Mouse (Mus musculus) cerebellum, adult 11 months (tissue): Measurements from ENCODE around the gene 4931414P19Rik.
A peak's percentile ranks its signal among the peaks of the same experiment; 100 is the strongest.

Experiments used
- DNase-seq: peaks from one replicate; pipeline ENCODE4 v3.0.0; 2022

Gene 4931414P19Rik

DNA sequence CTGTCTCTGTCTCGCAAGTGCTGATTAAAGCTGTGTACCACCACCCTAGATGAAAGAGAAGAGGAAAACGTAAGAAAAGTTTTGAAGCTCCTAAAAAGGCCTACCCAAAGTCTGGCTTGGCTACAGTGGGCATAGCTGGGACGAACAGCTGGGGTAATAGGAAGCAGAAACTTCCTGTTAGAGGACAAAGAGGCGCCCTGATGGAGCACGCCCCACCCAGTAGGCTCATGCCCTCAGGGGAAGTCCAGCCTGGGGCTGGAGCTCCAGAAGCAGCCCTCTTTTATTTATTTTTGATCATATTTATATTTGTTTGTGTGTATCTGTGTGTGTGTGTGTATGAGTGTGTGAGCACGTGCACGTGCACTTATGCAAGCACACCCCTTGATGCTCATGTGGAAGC lies 26.2 kb downstream of the 4931414P19Rik start:
- no peak for DNase-seq

DNA sequence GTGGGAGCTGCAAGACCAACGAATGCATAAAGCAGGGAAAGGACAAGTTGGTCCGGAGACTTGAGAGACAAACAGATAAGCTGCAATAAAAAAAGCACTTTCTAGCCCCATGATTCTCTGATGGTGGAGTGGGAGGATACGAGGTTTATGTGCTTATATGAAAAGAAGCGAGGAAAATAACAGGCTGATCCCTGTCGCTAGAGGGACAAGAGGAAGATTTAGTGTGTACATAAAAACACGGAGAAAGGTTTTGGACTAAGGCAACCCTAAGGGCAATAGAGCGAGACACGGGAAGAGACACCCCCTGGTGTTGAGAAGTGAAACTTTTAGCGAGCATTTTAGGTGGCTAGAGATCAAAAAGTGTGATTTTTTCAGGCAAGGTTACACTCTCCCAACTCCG lies 27.7 kb downstream of the 4931414P19Rik start:
- no peak for DNase-seq

DNA sequence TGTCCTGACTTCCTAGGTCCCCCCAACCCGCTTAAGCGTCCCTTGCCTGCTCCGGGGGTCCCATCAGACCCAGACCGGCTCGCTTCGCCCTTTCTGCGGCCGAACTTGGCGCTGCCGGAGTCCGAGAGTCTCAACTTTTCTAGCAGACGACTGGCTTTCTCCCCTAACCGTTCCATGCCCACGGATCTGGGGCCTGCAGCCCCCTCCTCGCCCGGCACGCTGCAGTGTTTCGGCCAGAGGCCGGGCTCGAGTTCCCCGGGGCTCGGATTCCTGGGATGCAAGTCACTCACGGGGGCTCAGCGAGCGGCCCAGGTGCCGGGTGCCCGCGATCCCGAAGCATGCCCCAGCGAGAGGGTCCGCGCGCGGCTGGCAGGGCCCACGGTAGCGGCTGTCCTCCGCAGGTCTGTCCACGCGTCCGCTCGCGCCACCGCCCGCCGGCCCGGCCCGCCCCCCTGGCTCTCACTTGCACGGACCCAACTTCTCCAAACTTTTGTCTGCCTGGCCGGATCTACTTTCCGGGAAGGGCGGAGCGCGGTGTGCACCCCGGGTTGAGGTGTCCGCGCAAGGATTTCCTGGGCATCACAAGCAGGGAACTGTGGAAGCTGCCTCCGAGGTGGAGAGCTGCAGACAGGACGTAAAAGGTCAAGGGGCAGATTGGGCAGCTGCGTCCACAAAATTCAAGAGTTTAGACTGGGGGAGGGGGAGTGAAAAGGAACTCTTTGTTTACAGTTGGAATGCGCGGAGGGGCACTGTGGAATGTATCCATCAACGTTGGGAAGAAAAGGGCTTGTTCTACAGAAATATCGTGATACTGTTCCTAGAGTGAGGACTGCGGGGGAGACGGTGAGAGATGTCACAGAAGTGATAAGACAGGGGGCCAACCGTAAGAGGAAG lies 28.5 kb downstream of the 4931414P19Rik start, which contains the start of gene Ajuba:
Gene Ajuba, minus strand, starts transcription at position 470 of the 894 bp plus-strand sequence.
- no peak for DNase-seq

DNA sequence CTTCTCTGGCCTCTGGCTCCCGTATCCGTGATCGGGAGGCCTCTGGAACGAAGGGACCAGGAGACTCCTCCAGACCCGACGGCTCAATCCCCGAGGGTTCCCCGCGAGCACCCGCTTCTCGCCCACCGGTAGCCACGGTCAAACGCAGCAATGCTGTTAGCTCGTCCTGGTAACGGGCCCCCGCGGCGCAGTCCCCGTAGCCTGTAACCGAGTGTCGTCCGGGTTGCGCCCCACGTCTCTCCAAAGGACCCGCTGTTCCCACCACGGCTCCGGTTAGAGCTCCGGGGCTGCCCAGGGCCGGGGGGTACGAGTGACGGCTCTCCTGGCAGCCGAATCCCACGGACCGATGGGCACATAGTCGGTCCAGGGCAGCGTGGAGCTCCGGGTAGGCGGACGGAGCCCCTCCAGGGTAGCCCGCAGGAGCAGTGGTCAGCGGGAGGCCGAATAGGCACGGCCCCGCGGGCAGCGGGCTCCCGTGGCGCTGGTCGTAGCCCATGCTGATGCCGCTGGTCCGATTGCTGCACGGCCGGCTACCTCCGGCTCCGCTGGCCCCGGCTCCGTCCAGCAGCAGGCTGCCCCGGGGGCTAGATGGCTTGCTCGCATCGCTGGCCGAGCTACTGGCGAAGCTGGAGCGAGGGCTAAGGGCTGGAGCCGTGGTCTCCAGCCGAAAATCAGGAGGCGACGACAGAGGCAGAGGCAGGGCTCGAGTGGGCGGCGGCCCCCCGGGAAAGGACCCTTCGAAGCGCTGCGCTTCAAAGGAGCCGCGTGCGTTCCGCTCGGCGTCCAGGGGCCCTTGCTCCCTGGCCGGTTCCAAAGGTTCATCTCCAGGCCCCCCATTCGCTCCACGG lies 29.3 kb downstream of the 4931414P19Rik start:
- DNase-seq = no peak

DNA sequence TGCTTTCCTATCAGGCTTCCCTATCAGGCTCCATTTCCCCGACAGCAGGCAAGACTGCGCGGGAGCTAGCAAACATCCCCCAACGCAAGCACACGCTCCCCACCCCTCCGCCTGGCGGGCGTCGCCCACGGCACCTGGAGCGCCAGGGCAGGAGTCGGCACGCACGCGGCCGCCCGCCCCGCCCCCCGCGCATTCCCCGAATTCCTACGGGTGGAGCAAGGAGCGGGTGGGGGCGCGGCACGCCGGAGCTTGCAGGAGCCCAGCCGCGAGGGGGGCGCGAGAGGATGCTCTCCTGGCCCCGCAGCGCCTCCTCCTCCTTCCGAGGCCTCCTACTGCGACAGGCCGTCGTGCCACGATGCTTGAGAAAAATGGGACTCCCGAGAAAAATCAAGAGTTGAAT lies 30.2 kb downstream of the 4931414P19Rik start:
- no peak for DNase-seq

DNA sequence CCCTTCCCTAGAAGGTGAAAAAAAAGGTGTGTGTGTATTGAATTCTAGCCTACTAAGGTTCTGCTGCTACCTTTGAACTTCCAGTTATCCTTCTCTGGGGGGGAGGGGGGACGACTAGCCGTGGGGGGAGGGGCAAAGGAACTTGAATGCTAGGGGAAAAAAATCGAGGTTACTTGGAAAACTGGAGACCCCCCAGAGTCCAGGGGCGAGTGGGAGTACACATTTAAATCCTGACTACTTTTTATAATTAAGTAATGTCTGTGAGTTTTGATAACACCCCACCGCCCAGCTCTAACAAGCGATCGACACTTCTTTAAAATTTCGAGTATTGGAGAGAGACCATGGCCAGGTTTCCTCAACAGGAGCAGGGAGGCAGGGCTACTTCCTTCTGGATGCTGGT lies 30.8 kb downstream of the 4931414P19Rik start:
- DNase-seq = no peak

DNA sequence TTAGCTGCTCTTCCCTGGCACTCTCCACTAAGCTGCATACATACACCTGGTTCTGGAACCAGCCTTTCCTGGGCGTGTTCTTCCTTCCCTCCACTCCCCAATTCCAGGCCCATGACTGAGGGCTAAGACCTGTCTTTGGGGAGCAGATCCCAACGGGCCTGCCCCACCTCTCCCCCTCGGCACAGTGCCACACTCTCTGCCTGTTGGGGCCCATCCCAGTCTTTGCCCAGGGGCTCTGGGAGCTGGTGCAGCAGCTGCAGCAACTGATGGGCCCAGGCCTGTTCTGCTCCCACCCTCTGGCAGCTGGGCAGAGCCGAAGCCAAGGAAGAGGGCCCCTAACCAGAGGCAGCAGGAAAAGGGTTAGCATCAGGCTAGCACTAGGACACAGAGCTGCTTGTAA lies 31.5 kb downstream of the 4931414P19Rik start:
- no peak for DNase-seq

DNA sequence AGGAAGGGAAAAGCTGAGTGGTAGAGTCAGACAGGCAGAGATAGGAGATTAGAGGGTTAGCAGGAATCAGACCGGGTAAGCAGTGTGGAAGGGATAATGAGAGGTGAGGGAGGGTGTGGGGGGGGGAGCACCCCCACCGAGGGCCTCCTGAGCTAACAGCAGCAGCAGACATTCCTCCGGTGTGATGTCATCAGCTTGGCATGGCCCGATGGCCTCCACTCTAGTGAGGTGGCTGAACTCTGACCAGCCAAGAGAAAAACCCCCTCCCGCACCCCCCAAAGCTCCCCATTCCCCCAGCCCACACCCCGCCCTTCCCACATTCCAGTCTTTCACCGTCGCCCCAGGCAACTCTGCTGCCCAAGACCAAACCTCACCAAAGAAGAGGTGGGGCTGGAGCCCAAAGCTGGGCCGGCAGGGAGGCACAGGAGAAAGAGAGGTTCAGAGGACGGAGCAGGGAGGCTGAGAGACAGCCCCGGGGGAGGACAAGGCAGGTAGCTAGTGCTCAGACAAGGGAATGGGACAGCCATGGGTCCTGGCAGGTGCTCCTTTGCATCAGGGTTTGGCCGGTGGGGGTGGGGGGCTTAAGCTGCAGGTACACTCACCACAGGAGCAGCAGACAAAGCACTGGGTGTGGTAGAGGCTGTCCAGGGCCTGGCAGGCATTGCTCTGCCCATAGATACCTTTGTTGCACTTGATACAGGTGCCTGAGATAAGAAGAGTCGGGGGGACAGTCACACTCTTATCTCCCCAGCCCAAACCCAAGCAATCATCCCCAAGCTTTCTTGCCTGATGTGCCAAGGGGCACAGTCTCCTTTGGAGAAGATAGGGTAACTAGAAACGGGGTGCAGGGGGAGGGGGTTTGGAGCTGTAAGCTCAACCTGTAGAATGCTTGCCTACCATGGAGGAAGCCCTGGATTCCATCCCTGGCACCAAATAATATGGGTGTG lies 32.7 kb downstream of the 4931414P19Rik start:
- no peak for DNase-seq

DNA sequence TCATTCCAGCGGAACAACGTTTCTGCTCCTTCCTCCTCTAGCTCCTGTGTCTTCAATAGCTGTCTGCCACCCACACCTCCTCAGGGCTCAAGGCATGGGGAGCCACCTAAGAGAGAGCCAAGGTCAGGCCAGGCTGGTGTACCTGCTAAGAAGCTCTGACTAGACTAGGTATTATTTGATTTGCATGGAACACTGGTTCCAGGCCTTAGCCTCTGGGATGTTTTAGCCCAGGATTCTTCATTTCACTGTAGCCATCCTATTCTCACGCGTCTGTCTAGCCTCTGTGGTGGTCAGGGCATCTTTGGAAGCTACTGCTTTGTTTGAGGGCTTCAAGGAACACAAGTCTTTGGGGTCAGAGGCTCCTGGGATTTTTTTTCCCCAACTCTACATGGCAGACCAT lies 33.7 kb downstream of the 4931414P19Rik start:
- DNase-seq = no peak

DNA sequence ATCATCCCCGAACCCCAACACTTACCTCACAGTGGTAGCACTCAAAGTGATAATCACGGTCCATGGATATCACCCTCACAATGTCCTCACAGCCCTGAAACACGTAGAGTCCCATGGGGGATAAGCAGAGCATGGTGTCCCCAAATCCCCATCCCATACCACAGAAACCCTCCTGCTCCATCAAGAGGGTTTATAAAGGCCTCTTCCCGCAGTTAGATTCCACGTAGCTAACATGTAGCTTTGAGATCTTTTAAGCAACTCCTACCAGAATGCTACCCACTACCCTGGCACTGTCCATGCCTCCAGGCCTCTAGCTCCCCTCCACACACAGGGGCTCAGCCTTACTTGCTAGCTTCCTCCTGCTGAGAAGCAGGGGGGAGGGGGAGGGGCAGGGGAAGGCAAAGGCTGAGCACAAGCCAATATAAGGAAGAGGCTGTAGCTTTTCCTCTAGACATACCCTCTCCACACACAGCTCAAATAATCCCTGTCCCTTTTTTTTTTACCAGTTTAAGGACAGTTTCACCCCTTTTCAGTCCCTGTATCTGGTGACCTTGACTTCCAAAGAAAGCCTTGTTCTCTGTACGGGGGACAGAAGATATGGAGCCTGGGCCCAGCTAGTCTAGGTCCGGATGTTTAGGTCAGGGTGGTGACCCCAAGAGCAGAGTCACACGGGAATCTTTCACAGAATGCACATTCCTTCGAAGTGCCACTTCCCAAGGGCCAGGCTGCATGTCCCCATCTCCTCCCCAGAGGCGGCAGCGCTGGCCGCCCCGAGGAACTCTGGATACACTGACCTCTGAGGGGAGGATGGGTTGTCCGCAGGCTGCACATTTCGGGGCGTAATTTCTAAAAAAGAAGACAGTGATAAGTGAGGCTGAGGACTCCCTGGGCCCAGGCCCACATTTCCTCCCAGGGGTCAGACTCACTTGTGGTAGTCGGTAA lies 36.1 kb downstream of the 4931414P19Rik start:
- DNase-seq = no peak

DNA sequence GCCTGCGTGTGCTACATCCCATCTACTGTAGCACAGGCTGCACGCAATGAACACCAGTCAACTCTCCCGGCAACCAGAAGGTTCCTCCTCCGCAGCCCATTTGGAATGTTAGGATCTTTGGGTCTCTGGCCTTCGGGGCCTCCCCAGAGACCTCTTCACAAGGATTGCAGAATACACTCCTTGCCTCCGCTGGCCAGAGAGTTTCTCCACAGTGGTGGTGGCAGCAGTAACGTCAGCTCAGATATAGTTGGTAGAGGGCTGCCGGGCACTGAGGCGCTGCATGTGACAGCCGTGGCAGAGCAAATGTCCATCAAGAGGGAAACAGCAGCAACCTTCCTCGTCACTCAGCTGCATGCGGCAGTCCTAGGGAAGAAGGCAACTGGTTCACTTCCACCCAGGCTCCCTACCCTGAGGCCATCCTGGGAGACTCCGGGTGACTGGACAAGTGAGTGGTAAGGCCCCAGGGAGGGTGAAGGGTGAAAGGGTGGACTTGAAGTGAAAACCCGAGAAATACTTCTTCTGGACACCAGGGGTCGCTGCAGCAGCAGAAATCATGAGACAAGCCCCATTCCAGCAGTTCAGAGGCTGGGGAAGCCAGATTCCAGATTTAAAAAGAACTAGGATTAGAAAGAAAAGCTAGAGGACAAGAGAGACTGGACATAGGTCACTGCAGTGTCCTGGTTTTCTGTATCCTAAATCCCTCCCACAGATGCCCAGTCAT lies 36.9 kb downstream of the 4931414P19Rik start:
- peak; percentile 64 for DNase-seq

DNA sequence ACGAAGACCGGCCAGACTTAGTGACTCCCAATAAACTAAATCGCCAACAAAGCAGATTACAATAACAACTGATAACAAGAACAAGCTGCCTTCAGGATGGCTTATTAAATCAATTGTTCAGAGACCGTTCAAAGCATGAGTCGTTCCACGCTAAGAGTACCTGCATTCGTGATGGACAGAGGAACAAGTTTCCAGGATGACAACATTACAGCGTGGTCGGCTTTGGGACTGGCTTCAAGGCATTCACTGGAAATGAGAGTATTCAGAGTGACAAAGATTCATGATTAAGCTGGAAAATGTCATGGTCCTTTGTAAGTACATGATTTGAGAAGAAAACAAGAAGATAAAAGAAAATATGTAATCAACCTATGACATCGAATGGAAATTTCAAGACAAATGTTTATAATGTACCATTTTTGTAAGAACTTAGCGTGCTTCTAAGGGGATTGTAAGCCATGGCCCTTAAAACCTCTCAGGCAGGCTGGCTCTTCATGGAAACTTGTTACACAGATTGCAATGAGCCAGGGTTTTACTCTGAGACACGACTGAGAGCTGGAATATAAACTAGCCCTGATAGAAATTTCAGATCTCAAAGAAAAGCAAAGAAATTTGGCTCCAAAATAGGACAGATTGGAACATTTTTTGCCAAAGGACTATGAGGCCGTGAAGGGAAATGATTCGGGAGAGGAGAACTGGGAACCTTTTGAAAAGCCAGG lies 45.1 kb downstream of the 4931414P19Rik start:
- no peak for DNase-seq

DNA sequence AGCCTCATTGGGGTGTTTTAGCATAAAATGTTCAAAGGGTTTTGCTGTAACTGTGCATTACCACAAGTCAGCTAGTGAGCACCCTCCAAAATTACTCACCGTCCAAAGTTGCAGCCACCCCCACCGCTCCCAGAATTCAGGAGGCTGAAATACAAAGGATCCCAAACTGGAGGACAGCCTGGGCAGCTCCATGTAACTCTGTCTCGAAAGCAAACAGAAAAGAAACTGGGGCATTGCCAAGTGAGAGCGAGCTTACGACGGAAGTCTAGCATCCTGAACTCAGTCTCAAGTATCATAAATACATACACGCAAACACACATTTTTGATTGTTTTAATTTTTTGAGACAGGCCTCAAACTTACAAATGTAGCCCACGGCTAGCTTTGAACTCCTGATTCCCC lies 48.5 kb downstream of the 4931414P19Rik start:
- no peak for DNase-seq

DNA sequence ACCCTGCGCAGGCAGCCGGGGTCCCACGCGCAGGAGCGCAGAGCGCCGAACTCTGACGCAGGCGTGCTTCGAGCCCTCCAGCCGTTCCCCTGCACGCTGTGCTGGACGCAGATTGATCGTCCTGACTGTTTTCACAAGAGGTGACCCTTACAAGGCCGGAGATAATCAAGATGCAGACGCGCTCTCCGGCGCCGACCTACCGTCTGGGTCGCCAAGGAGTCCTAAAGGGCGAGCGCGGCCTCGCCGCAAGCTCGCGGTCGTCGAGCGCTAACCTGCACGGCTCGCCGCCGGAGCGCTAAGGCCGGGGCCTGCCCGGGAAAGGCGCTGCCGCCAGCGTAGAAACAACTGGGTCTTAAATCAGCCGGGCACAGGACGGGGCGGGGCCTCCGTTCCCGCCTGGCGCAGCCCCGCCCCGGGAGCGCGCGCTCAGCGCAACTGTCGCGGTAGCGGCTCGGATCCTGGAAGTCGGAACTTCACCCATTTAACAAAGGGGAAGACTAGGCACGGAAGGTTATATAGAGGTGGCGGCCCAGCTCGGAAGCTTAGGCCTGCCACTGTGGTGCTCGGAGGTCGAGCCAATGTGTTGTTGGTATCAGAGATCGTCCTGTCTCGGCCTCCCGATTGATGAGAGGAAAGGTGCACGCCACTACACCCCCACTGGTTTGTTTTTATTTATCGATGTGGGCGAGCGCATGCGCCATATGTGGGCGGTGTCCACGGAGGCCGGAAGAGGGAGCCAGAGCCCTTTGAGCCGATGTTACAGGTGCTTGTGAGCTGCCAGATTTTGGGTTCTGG lies 51.6 kb downstream of the 4931414P19Rik start, which contains the start of gene Haus4:
Gene Haus4, minus strand, starts transcription at position 642 of the 795 bp plus-strand sequence.
- peak; percentile 67 for DNase-seq

DNA sequence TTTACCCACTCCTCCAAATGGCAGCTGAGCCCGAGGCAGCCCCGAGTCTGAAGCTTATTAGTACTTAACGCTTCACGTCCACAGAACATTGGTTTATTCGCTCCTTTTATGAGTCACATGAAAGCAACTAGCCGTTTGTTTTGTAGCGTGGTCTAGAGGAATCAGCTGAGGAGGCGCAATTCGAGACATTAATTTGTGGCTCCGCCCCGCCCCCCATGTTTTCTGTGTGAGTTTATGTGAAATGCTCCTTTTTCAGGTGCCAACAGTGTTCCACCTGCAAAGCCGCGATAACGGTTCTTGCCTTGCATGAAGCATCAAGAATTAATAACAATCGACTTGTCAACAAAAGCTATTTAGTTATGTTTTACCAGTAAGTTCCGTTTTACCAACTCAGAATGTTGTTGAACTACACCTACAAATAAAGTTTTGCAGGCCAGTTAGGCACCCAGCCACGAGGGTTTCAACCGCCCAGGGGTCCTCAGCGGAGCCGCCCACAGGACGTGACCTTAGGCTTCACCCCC lies 52.3 kb downstream of the 4931414P19Rik start:
- no peak for DNase-seq

DNA sequence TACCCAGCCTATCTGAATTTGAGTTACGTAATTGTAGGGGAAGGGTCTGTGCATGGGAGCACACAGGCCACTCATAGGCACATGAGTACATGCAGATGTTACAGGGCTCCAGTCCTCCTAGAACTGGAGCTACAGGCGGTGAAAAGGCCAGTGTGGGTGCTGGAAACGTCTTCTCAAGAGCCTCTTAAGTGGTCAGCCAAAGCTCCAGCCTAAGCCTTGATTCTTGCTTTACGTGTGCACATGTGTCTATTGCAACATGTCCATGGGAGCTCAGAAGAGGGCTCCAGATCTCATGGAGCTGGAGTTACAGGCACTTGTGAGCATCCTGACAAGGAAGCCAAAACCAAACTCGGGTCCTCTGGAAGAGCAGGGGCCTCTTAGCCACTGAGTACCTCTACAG lies 61.1 kb downstream of the 4931414P19Rik start:
- no peak for DNase-seq

DNA sequence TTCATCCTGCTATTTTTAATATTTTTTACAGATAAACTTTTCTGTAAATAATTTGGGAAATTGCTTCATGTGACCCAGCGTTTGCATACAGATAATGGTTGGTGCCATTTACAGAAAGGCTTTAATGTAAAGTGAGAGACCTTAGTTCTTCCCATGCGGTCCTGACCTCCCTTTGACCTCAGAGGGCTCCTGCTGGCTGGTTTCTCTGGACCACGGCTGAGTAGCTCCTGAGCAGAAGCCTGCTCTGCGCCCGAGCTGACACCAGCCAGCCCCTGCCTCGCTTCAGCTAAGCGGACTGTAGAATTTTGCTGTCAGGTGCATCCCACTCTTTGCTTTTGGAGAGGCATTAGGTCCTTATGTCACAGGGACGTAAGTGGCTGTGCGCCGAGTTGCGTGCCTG lies 65.0 kb downstream of the 4931414P19Rik start:
- no peak for DNase-seq

DNA sequence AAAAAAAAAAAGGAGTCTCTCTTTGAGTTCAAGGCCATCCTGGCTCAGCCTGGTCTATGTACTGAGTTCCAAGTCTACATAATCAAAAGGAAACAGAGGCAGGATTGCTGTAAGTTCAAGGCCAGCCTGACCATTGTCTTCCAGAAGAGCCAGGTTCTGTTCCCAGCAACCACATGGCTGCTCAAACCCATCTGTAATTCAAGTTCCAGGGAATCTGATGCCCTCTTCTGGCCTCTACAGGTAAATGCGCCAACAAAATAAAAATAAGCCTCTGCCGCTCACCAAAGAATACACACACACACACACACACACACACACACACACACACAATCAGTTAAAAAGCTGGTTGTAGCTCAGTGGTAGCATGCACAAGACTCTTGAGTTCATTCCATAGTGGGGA lies 67.2 kb downstream of the 4931414P19Rik start:
- DNase-seq = no peak
